Mouse (Mus musculus) embryonic fibroblast, embryonic 13.5 days (primary cell): ENCODE measurements around the gene Irf1. TPM values are rescaled to one million over a fixed set of nuclear protein-coding genes. Genes with fewer than 3 reads are reported as not detected.

Experiments
- H3K27ac ChIP-seq: 2 replicates; pipeline ENCODE4 v1.5.1; 2012; ENCODE audit warnings: low read length, control low read depth, inconsistent platforms; ENCODE audit not compliant: insufficient read depth
- H3K4me1 ChIP-seq: 2 replicates; pipeline ENCODE4 v1.6.1; 2011; ENCODE audit warnings: low read length; ENCODE audit not compliant: control insufficient read depth, insufficient read depth
- H3K4me3 ChIP-seq: 2 replicates; pipeline ENCODE4 v1.5.1; 2011; ENCODE audit warnings: mild to moderate bottlenecking, control low read depth, low read length; ENCODE audit not compliant: insufficient read depth
- CTCF ChIP-seq: IDR thresholded peaks from 2 replicates; pipeline ENCODE4 v1.5.1; 2011; ENCODE audit warnings: mild to moderate bottlenecking, control low read depth, low read length, moderate library complexity, borderline replicate concordance; ENCODE audit not compliant: insufficient read depth
- POLR2A ChIP-seq: IDR thresholded peaks from 2 replicates; pipeline ENCODE4 v1.6.1; 2011; ENCODE audit warnings: low read depth, mild to moderate bottlenecking, control low read depth, low read length, moderate library complexity
- polyA plus RNA-seq: library from polyadenylated mRNA; stranded (reverse); fragments of >200 nt; gene quantifications from 2 replicates; pipeline ENCODE4 v1.2.4, GENCODE M21; 2011; ENCODE audit warnings: low read depth; ENCODE audit not compliant: missing spikeins, insufficient read length

Gene Irf1
- polyA plus RNA-seq, 1 experiment: 35.1 TPM

DNA sequence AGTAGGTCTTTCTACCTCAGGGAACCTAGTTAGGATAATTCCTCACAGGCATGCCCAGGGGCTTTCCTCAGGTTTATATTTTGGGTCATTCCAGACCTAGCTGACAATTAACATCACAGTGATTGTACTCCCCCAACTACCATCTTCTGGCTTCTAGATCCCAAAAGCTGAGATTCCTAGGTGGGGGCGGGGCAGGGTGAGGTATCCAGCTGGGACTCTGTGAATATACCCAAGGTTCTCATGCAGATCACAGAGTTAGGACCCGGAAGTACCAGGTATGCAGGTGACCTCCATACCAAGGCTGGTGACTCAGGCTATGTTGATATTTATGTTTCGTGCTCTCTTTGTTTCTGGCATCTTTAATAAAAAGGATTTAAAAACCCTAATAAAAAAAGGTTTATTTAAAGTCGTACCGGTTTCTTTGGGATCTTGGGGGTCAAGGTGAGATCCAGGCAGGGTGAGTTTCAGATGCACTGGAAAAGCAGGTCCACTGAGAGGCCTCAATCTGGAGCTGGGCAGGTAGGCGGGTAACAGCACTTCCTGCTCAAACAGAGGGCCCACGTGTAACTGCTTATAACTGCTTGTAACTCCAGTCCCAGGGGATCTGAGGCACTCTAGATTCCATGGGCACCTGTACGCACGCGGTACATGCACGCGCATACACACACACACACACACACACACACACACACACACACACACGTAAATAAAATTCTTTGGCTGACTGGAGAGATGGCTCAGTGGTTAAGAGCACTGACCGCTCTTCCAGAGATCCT is 34.9 kb downstream of the Irf1 start:
- Histone ChIP-seq H3K4me3 (no peak overlapping the region), H3K27ac (no peak overlapping the region), H3K4me1 (peaks cover 7% of the 10 kb centered on the region)
- no peak for TF ChIP-seq POLR2A
- TF ChIP-seq CTCF: no peak

DNA sequence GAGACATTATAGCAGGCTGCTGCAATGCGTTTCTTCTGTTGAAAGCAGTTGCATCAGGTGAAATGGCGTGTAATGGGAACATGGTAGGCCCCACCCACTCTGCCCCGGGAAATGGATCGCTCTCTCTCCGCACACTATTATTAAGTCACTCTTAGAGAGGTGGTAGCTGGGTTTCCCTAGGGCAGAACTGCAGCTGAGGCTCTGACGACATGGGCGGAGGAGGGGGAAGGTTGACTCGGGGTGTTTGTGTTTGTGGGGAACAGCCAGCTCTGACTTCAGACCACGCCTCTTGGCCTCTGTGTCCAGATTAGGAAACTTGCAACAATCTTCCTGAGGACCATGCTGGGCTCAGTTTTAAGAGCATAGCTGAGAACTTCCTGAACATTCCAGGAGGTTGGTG is 36.0 kb downstream of the Irf1 start:
- TF ChIP-seq CTCF (no peak), POLR2A (no peak)

DNA sequence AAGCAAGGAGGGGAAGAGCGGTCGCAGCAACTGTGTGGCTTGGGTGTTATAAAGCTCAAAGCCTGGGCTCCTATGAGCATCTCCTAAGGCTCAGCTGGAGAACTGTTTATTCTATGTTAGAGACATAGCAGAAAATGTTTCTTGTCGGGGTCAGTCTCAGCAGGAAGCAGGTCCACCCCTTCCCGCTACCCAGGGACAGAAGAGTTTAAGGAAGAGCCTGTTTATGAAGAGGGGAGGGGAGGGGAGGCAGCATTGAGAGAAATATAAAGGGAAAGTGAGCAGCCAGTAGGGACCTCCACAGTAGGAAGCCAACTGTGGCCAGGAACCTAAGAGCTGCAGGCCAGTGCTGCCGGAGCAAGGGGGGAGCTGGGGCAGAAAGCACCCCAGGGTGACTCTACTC is 39.5 kb downstream of the Irf1 start:
- no peak for TF ChIP-seq POLR2A
- TF ChIP-seq CTCF: no peak
- Histone ChIP-seq H3K4me1 (no peaks in the 10 kb centered on the region), H3K27ac (no peak overlapping the region), H3K4me3 (no peak overlapping the region)

More for the DNA sequence above, 36.0 kb downstream of the Irf1 start:
- Histone ChIP-seq H3K4me3 (no peak overlapping the region), H3K27ac (no peak overlapping the region), H3K4me1 (peaks cover 7% of the 10 kb centered on the region)

DNA sequence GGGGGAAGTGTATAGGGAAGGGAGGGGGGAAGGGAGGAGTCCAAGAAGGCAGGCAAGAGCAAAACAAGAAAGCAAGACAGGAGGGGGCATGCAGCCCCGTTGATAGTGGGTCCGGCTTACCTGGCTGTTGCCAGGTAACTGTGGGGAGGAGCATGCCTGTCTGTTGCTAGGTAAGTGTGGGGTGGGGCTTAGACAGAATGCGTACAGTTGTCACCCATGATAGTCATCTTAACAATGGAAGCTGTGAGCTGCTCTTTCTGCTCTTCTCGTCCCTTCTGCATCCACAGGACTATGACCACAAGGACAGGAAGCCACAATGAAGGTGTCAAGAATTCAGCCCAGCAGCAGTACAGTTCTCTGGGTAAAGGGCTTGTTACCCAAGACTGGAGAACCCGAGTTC is 40.3 kb downstream of the Irf1 start:
- Histone ChIP-seq H3K4me1 (no peaks in the 10 kb centered on the region), H3K27ac (no peak overlapping the region), H3K4me3 (no peak overlapping the region)
- TF ChIP-seq POLR2A (no peak), CTCF (no peak)

DNA sequence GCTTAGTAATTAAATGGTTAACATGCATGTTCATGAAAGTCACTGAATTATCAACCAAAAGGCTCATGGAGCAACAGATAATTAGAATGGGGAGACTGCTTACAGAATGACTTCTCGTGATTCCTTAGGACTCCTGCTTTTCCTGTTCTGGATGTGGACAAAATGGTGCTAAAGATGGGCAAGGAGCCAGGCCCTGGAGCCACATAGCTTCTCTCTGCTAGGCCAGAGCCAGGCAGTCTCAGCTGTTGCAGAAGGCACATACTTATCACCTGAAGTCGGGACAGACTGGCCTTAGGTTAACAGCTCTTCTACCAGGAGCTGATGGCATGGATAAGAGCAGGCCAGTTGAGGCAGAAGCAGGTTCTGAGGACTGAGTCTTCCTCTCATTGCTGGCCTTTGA is 40.9 kb downstream of the Irf1 start:
- Histone ChIP-seq H3K27ac (no peak overlapping the region), H3K4me3 (no peak overlapping the region), H3K4me1 (no peaks in the 10 kb centered on the region)
- TF ChIP-seq POLR2A: no peak
- TF ChIP-seq CTCF: no peak

DNA sequence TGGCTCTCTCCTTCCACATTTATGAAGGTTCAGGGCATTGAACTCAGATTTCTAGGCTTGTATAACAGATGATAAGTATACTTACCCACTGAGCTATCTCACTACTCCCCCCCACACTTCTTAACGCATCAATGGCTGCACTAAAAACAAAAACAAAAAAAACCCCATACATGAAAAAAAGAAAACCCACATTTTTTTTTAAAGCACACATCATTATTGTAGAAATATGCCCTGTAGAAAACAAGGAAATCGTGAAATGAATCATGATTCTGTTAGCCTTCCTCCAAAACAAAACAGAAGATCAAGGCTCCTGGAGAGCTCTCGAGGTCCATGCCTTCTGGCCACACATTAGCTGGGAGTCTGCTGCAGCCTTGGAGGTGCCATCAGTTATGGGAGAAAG is 41.5 kb downstream of the Irf1 start:
- H3K4me1 ChIP-seq: no peaks in the 10 kb centered on the region
- no peak overlapping the region for H3K4me3 ChIP-seq
- no peak overlapping the region for H3K27ac ChIP-seq
- TF ChIP-seq CTCF (no peak), POLR2A (no peak)

DNA sequence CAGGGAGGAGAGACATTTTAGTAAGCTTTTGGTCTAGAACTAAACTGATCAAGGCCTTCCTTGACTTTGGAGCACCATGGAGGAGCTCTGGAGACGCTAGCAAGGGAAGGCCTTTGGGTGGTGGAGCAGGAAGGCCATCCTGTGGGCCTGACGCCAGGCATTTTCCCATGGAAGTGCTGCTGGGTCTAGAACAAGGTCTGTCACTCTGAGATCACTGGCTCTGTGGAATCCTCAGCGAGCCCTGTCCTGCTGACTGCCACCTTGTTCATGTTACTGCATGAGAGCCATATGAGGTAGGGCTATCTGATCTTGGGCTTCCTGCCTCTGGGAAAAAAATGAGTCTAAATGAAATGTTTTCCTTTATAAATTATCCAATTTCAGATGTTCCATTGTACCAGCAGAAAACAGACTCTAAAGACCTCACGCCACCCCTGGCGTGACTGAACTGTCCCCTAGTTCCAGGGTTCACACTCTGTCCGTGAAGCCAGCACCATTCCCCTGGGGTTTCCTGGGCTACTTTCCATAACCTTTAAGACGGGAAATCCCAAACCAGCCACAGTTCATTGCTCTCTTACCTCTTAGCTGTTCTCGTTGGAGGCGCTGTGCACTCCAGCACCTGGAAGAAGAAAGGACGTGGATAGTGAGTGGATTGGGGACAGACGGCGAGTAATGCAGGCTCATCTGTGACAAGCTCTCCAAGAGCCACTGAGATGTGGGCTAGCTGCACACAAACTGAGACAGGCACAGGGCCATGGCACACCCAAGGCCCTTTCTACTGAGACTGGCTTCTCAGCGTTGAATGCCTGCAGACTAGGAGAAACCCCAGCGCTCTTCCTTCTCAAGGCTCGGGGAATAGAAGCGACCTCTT is 43.4 kb downstream of the Irf1 start:
- Histone ChIP-seq H3K4me1 (no peaks in the 10 kb centered on the region), H3K4me3 (no peak overlapping the region), H3K27ac (no peak overlapping the region)
- TF ChIP-seq POLR2A: no peak
- TF ChIP-seq CTCF: no peak

DNA sequence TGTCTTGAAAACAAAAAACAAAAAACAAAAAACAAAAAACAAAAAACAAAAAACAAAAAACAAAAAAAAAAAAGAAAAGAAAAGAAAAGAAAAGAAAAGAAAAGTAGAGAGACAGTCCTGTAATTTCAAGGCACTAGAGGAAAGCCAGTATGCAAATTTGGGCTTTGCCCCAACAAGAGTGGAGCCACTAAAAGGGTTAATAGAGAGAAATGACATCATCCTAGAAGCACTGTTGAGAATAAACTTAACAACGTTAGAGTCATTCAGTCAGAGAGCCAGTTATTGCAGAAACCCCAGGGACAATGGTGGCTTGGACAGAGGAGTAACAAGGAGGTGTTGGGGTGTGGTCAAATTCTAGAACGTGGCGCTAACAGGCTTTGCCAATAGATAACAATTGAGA is 45.0 kb downstream of the Irf1 start:
- no peak overlapping the region for H3K4me3 ChIP-seq
- TF ChIP-seq CTCF (no peak), POLR2A (no peak)
- H3K27ac ChIP-seq: no peak overlapping the region
- H3K4me1 ChIP-seq: no peaks in the 10 kb centered on the region

DNA sequence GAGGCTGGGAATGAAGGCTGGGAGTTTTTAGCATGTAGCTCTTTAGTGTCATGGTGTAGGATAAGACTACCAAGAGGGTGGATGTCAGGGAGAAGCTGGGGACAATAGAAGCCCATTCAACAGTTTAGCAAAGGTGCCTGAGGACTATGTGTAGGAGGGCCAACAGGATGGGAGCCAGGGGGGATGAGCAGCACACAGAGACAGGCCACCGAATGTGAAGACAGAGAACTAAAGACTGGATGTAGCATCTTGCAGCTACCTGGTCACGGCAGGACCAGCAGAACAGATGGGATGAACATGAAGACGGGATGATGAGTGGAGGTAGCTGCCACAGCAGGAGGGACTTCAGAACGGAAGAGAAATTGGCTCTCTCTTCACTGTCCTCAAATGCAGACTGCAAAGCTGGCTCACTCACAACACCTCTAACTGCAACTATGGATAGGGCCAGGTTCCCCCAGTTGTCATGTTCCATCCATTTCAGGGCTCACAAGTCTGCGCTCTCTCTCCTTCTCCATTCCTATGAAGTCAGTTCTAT is 47.1 kb downstream of the Irf1 start:
- H3K27ac ChIP-seq: no peak overlapping the region
- no peaks in the 10 kb centered on the region for H3K4me1 ChIP-seq
- TF ChIP-seq POLR2A (no peak), CTCF (no peak)
- no peak overlapping the region for H3K4me3 ChIP-seq

DNA sequence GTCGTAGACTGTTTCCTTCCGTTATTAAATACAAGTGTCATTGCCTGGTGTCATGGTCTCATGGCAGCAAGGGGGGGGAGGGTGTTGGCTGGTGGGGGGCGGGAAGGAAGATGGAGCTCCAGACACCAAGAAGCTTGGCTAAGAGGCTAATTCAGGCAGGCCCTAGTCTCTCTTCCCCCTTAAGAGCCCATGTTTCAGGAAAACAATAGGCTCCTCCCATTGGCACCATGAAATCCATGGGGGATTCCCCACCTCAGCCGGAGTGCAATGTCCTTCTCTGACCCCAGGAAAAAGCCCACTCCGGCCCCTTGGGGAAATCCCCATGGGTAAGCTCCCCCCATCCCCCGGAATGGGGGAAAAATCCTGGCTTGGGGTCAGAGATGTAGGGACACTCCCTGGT is 49.0 kb downstream of the Irf1 start:
- Histone ChIP-seq H3K4me1 (no peaks in the 10 kb centered on the region), H3K4me3 (no peak overlapping the region), H3K27ac (no peak overlapping the region)
- no peak for TF ChIP-seq POLR2A
- no peak for TF ChIP-seq CTCF
